Mouse (Mus musculus) cerebellum, adult 2 months (tissue): ENCODE measurements around the gene Sorcs1.

Experiments used
- CTCF ChIP-seq: fragments of 200-500 bp; IDR thresholded peaks from 2 replicates; pipeline ENCODE4 v1.5.1; 2011; ENCODE audit warnings: low read depth, mild to moderate bottlenecking, control low read depth, low read length, moderate library complexity, borderline replicate concordance; ENCODE audit not compliant: insufficient read depth
- POLR2A ChIP-seq: fragments of 200-500 bp; IDR thresholded peaks from 2 replicates; pipeline ENCODE4 v1.6.1; 2011; ENCODE audit warnings: low read length, control low read depth, borderline replicate concordance; ENCODE audit not compliant: insufficient read depth

GRCm38 (mm10) chr19:50339211-50339610 is 339.2 kb downstream of the Sorcs1 start:
- TF ChIP-seq CTCF (no peak), POLR2A (no peak)
